Mouse (Mus musculus) spleen, adult 2 months (tissue): ENCODE results near the gene Stat2. TPM values are rescaled to one million over a fixed set of nuclear protein-coding genes. Genes with fewer than 3 reads are reported as not detected.
A peak's percentile ranks its signal among the peaks of the same experiment; 100 is the strongest.

ENCODE experiments used
- DNase-seq, 2 experiments: peaks; one replicate each; pipeline versions ENCODE4 v3.0.0 to v3.0.0-alpha.2; 2012 to 2021; ENCODE audit warnings: low spot score in 2 of 2, low read depth in 1 of 2
- H3K27ac ChIP-seq: fragments of 200-500 bp; 2 replicates; pipeline ENCODE4 v1.5.1; 2012; ENCODE audit warnings: low read length, inconsistent platforms; ENCODE audit not compliant: insufficient read depth
- H3K27me3 ChIP-seq: fragments of 200-500 bp; 2 replicates; pipeline ENCODE4 v1.6.1; 2012; ENCODE audit warnings: mild to moderate bottlenecking, moderate library complexity, low read length, inconsistent platforms; ENCODE audit not compliant: control insufficient read depth, insufficient read depth
- H3K36me3 ChIP-seq: fragments of 200-500 bp; 2 replicates; pipeline ENCODE4 v1.6.1; 2012; ENCODE audit warnings: mild to moderate bottlenecking, low read length, inconsistent platforms; ENCODE audit not compliant: control insufficient read depth, insufficient read depth
- H3K4me1 ChIP-seq: fragments of 200-500 bp; 2 replicates; pipeline ENCODE4 v1.6.1; 2011; ENCODE audit warnings: inconsistent platforms; ENCODE audit not compliant: control insufficient read depth, insufficient read depth, insufficient read length
- H3K4me3 ChIP-seq: fragments of 200-500 bp; 2 replicates; pipeline ENCODE4 v1.5.1; 2011; ENCODE audit warnings: mild to moderate bottlenecking, inconsistent platforms; ENCODE audit not compliant: insufficient read depth, insufficient read length; ENCODE audit errors: extremely low read depth
- CTCF ChIP-seq: fragments of 200-500 bp; IDR thresholded peaks from 2 replicates; pipeline ENCODE4 v1.5.1; 2011; ENCODE audit warnings: mild to moderate bottlenecking, inconsistent platforms; ENCODE audit not compliant: insufficient read depth, insufficient read length, insufficient replicate concordance; ENCODE audit errors: extremely low read depth
- POLR2A ChIP-seq: fragments of 200-500 bp; IDR thresholded peaks from 2 replicates; pipeline ENCODE4 v1.6.1; 2011; ENCODE audit warnings: low read depth, low read length, inconsistent platforms
- WGBS: fragments of 180-500 bp; shearing (Covaris S2); methylation state at CpG from one replicate; pipeline ENCODE4 v1.1.7; 2018; 5-methylcytosine and 5-hydroxymethylcytosine counted together
- polyA plus RNA-seq: library from polyadenylated mRNA; depleted of rRNA; stranded (reverse); fragments of >200 nt; gene quantifications from 2 replicates; pipeline ENCODE4 v1.2.3, GENCODE M21; 2012

The Stat2 gene
- polyA plus RNA-seq, 1 experiment = 34.6 TPM

DNA sequence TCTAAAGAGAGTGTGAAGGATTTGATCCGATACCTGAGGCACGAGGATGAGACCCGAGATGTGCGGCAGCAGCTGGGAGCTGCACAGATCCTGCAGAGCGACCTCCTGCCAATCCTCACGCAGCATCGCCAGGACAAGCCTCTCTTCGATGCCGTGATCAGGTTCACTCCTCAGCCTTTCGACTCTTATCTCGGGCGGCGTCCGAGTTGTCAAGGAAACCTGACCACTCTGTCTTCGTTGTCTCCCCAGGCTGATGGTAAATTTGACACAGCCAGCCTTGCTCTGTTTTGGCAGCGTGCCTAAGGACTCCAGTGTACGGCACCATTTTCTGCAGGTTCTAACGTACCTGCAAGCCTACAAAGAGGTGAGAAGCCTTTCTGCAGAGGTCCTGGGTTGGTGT, 30.2 kb upstream of the Stat2 start:
- H3K36me3 ChIP-seq = peaks cover 6% of the 10 kb centered on the region
- 89% methylated on average over 18 of the region's 18 CpGs for WGBS
- H3K27ac ChIP-seq = no peak overlapping the region
- no peak overlapping the region for H3K4me3 ChIP-seq
- H3K27me3 ChIP-seq = no peaks in the 10 kb centered on the region
- DNase-seq = no peak
- no peaks in the 10 kb centered on the region for H3K4me1 ChIP-seq
- TF ChIP-seq CTCF (no peak), POLR2A (no peak)

DNA sequence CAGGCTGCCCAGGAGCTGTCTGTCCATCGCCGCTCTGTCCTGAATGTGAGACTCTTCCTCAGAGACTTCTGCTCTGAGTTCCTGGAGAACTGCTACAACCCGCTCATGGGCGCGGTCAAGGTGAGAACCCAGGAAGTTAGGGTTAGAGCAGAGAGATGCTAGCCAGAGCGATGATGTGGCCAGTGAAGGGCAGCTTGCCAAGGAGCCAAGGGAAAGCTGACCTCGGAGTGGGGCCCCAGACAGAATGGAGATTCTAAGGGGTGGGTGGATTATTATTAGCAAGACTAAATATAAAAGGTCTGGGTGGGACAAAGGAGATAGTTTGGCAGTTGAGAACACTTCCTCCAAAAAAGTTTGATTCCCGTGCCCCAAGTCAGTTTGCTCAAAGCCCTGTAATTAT, 27.1 kb upstream of the Stat2 start:
- H3K4me3 ChIP-seq = no peak overlapping the region
- TF ChIP-seq CTCF (no peak), POLR2A (no peak)
- no peak overlapping the region for H3K27ac ChIP-seq
- no peaks in the 10 kb centered on the region for H3K27me3 ChIP-seq
- no peaks in the 10 kb centered on the region for H3K4me1 ChIP-seq
- DNase-seq = no peak
- peaks cover 8% of the 10 kb centered on the region for H3K36me3 ChIP-seq
- 92% methylated on average over 8 of the region's 8 CpGs for WGBS

DNA sequence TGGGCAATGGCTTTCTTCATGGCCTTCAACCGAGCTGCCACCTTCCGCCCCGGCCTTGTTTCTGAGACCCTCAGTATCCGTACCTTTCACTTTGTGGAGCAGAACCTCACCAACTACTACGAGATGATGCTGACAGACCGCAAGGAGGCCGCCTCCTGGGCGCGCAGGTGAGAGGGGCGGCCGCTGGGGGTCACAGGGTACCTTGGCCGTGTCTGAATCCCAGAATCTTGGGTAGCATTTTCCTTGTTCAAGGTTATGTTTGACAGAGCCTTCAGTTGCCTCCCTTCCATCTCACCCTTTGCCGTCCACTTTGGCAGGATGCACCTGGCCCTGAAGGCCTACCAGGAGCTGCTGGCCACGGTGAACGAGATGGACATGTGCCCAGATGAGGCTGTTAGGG, 26.2 kb upstream of the Stat2 start:
- WGBS = 97% methylated on average over 15 of the region's 15 CpGs
- H3K4me1 ChIP-seq = no peaks in the 10 kb centered on the region
- H3K4me3 ChIP-seq = no peak overlapping the region
- no peak for TF ChIP-seq CTCF
- TF ChIP-seq POLR2A = no peak
- H3K27me3 ChIP-seq = no peaks in the 10 kb centered on the region
- H3K27ac ChIP-seq = no peak overlapping the region
- peaks cover 10% of the 10 kb centered on the region for H3K36me3 ChIP-seq
- no peak for DNase-seq

DNA sequence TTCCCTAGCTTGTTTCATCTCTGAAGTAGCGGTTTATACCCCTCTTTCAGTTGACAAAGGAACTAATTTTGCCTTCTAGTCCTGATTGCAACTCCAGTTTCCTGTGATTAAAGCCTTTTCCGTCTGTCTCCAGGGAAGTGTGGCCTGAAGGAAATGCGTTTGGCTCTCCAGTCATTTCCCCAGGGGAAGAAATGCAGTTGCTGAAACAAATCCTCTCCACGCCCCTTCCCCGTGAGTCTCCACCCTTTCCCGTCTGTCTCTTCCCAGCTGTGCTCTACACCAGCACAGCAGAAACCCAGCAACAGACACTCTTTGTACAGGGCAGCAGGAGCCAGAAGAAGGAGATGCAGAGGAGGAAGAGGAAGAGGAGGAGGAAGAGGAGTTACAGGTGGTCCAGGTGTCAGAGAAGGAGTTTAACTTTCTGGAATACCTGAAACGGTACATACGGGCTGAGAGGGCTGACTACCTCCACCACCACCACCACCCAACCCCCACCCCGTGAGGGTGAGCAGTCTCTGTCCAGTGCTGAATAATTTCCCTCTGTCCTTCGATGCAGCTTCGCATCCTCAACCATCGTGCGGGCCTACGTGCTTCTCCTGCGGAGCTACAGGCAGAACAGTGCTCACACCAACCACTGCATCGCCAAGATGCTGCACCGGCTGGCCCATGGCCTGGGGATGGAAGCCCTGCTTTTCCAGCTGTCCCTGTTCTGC, 23.2 kb upstream of the Stat2 start:
- WGBS = 87% methylated on average over 17 of the region's 17 CpGs
- 0 out of 2 replicates have a peak overlapping the region, but pooled peaks have one; percentile 11 for H3K4me3 ChIP-seq

DNA sequence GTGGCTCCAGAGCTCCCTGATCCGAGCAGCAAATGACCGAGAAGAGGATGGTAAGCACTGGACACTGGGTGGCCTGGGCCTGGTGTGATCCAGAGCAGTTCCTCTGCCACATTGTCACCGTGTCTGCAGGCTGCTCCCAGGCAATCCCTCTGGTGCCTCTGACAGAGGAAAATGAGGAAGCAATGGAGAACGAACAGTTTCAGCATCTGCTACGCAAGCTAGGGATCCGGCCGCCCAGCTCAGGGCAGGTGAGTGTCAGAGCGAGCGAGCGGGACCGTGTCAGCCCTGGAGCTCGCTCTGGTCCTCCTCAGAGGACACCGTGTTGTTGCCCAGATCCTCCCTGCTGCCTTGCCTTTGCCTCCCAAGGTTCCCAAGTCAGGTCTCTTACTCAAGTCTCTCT, 19.8 kb upstream of the Stat2 start:
- TF ChIP-seq CTCF = no peak
- no peak for TF ChIP-seq POLR2A
- Histone ChIP-seq H3K27ac (no peak overlapping the region), H3K27me3 (no peaks in the 10 kb centered on the region), H3K36me3 (peaks cover 18% of the 10 kb centered on the region), H3K4me3 (no peak overlapping the region), H3K4me1 (no peaks in the 10 kb centered on the region)
- no peak for DNase-seq
- 94% methylated on average over 13 of the region's 13 CpGs for WGBS

More for the DNA sequence above, 23.2 kb upstream of the Stat2 start:
- no peaks in the 10 kb centered on the region for H3K4me1 ChIP-seq
- TF ChIP-seq POLR2A = no peak
- no peak for TF ChIP-seq CTCF
- no peaks in the 10 kb centered on the region for H3K27me3 ChIP-seq
- H3K27ac ChIP-seq = 0 out of 2 replicates have a peak overlapping the region, but pooled peaks have one; percentile 19
- H3K36me3 ChIP-seq = peaks cover 21% of the 10 kb centered on the region
- no peak for DNase-seq

DNA sequence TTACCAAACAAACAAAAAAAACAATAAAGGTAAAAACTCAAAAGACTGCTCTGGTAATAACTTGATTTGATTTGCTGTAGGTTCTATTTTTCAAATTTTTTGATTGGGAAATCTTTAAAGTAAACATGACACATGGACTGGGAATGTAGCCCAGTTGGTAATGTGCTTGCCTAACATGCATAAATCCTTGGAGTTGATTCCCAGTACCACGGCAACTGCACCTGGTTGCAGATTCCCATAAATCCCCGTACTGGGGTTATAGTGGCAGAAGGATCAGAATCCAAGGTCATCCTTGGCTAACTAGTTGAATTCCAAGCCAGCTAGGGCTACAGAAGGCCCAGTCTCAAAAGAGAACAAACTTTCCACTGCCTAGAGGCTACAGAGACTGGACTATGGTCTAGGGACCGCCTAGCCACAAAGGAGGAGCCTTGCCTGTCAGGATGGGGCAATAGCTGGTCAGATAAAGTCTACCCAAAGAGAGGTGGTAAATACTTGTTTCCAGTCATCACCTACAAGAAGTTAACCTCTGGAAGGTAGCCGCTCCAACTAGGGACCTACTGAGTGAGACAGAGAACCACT, 16.6 kb upstream of the Stat2 start, which contains the start of gene Apon:
Apon (plus strand) TSS at position 420 of the 579 bp plus-strand sequence.
- WGBS = 88% methylated on average over 4 of the region's 4 CpGs
- H3K36me3 ChIP-seq = peaks cover 14% of the 10 kb centered on the region
- TF ChIP-seq POLR2A (no peak), CTCF (no peak)
- no peaks in the 10 kb centered on the region for H3K4me1 ChIP-seq
- H3K4me3 ChIP-seq = no peak within 1 kb of the TSS
- no peaks in the 10 kb centered on the region for H3K27me3 ChIP-seq
- H3K27ac ChIP-seq = no peak within 1 kb of the TSS
- DNase-seq = no peak

DNA sequence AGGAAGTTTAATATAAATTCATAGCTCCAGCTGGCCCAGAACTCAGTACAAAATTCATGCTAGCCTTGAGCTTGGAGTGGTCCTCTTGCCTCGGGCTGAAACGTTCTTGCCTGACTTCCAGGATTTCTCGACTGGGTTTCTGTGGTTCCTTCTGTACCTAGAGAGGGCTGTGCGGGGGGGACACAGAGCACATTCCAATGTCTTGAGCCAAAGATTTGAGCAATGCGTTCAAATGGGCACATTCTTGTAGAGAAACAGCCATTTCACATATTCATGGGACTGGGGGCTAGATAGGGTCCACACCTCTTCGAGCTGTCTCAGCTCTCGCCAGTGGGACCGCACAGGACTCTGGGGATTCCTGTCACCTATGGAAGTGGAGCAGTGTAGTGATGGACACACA, 14.4 kb upstream of the Stat2 start:
- no peak overlapping the region for H3K4me3 ChIP-seq

More for the DNA sequence above, 14.4 kb upstream of the Stat2 start:
- Histone ChIP-seq H3K27me3 (no peaks in the 10 kb centered on the region), H3K36me3 (peaks cover 3% of the 10 kb centered on the region), H3K27ac (no peak overlapping the region), H3K4me1 (peaks cover 9% of the 10 kb centered on the region; the same call in 1 of the 2 replicates)
- no peak for TF ChIP-seq CTCF
- no peak for TF ChIP-seq POLR2A
- no peak for DNase-seq
- 93% methylated on average over 8 of the region's 8 CpGs for WGBS
